Mouse (Mus musculus): ENCODE measurements at regions not wholly inside any gene's neighbourhood (a gene's known extent, or its start where the extent isn't known, plus 50 kb on each side); places are given as distances from the start of the nearest gene placed in this dataset.

DNA sequence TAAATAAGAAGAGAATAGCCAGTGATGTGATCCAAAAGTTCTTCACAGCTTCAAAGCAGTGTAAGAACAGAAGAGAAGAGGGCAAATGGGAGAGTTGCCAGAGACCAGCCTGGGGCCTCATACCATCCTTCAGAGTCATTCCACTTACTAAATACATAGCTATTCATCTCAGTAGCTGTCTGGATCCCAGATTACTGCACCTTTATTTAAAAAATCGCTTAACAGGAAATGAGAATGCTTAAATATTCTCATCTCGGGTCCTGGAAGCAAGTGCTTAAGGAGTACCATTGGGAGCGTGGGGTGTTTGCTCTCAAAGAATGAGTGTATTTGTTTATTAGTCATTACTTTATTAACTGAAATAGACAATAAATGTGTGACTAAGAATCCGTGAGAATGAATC is 102.3 kb downstream of the Areg start:
- Histone ChIP-seq H3K4me1 (replicated peaks; ENCODE audit: control insufficient read depth, insufficient read depth, low read length) (no peaks in the 10 kb centered on the region), H3K27ac (ENCODE audit: control insufficient read depth, insufficient read depth, low read length) (no peak overlapping the region), H3K36me3 (ENCODE audit: control insufficient read depth, insufficient read depth, low read length) (no peaks in the 10 kb centered on the region), H3K27me3 (ENCODE audit: control insufficient read depth, insufficient read depth, low read length) (no peaks in the 10 kb centered on the region), H3K4me3 (ENCODE audit: control insufficient read depth, insufficient read depth, low read length) (no peak overlapping the region)
- no peak for TF ChIP-seq CTCF (IDR thresholded peaks at IDR 0.05; ENCODE audit: borderline replicate concordance, control insufficient read depth, extremely low read depth, insufficient read depth, low read length, poor library complexity)
- no peak for TF ChIP-seq POLR2A (IDR thresholded peaks at IDR 0.05; ENCODE audit: control insufficient read depth, extremely low read depth, insufficient read depth, low read length, poor library complexity)
- DNase-seq: no peak
- WGBS: 80% methylated on average over 4 of the region's 4 CpGs

DNA sequence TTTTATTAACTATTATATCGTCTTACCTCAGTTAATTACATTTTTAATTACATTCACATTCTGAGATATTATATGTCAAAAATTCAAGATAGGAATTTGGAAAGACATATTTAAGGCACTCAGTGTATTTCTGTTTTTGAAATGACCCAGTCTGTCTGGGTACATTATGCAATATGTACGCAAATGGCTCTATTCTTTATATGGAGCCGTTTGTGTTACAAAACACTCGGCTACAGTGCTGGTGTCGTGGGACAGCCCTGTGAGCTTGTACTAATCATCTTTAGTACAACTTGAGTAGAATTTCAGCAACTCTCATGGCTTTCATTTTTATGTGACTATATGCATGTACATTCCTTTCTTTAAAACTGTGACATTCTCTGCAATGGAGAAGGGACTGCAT is 108.0 kb downstream of the Areg start:
- Histone ChIP-seq H3K36me3 (ENCODE audit: control insufficient read depth, insufficient read depth, low read length) (no peaks in the 10 kb centered on the region), H3K4me1 (replicated peaks; ENCODE audit: control insufficient read depth, insufficient read depth, low read length) (no peaks in the 10 kb centered on the region), H3K27me3 (ENCODE audit: control insufficient read depth, insufficient read depth, low read length) (no peaks in the 10 kb centered on the region), H3K27ac (ENCODE audit: control insufficient read depth, insufficient read depth, low read length) (no peak overlapping the region), H3K4me3 (ENCODE audit: control insufficient read depth, insufficient read depth, low read length) (no peak overlapping the region)
- WGBS: 95% methylated on average over 5 of the region's 5 CpGs
- no peak for DNase-seq
- TF ChIP-seq CTCF (IDR thresholded peaks at IDR 0.05; ENCODE audit: borderline replicate concordance, control insufficient read depth, extremely low read depth, insufficient read depth, low read length, poor library complexity) (no peak), POLR2A (IDR thresholded peaks at IDR 0.05; ENCODE audit: control insufficient read depth, extremely low read depth, insufficient read depth, low read length, poor library complexity) (no peak)

GRCm38 (mm10) chr5:91261895-91262294 is 122.5 kb downstream of the Areg start:
- TF ChIP-seq POLR2A (IDR thresholded peaks at IDR 0.05; ENCODE audit: control insufficient read depth, extremely low read depth, insufficient read depth, low read length, poor library complexity) (no peak), CTCF (IDR thresholded peaks at IDR 0.05; ENCODE audit: borderline replicate concordance, control insufficient read depth, extremely low read depth, insufficient read depth, low read length, poor library complexity) (no peak)
- no peaks in the 10 kb centered on the region for H3K4me1 ChIP-seq (replicated peaks; ENCODE audit: control insufficient read depth, insufficient read depth, low read length)
- H3K4me3 ChIP-seq (ENCODE audit: control insufficient read depth, insufficient read depth, low read length): no peak overlapping the region
- H3K36me3 ChIP-seq (ENCODE audit: control insufficient read depth, insufficient read depth, low read length): no peaks in the 10 kb centered on the region
- DNase-seq: no peak
- H3K27me3 ChIP-seq (ENCODE audit: control insufficient read depth, insufficient read depth, low read length): no peaks in the 10 kb centered on the region
- no peak overlapping the region for H3K27ac ChIP-seq (ENCODE audit: control insufficient read depth, insufficient read depth, low read length)

DNA sequence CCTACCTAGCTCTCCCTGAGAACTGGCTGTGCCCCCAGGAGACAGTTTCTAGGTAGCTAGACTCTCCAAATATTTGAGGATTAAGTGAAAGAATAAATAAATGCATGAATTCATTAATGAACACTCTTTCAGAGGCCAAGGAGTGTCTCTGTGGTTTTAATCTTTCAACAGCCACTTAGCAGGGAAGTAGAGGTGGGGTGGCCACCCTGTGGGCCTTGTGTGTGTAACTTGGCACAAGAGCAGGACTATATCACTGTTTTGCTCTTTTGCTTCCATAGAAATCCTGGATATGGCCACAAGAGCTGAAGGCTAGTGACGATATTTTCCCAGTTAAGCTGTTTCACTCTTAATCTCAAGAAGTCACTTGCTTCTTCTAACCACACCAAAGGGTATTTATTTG is 123.1 kb downstream of the Areg start:
- no peaks in the 10 kb centered on the region for H3K36me3 ChIP-seq (ENCODE audit: control insufficient read depth, insufficient read depth, low read length)
- 62% methylated on average over 1 of the region's 1 CpGs for WGBS

GRCm38 (mm10) chr5:91270747-91271146 is 131.3 kb downstream of the Areg start:
- Histone ChIP-seq H3K36me3 (ENCODE audit: control insufficient read depth, insufficient read depth, low read length) (no peaks in the 10 kb centered on the region), H3K4me3 (ENCODE audit: control insufficient read depth, insufficient read depth, low read length) (no peak overlapping the region), H3K27me3 (ENCODE audit: control insufficient read depth, insufficient read depth, low read length) (no peaks in the 10 kb centered on the region), H3K27ac (ENCODE audit: control insufficient read depth, insufficient read depth, low read length) (no peak overlapping the region), H3K4me1 (replicated peaks; ENCODE audit: control insufficient read depth, insufficient read depth, low read length) (no peaks in the 10 kb centered on the region)
- no peak for TF ChIP-seq POLR2A (IDR thresholded peaks at IDR 0.05; ENCODE audit: control insufficient read depth, extremely low read depth, insufficient read depth, low read length, poor library complexity)
- no peak for TF ChIP-seq CTCF (IDR thresholded peaks at IDR 0.05; ENCODE audit: borderline replicate concordance, control insufficient read depth, extremely low read depth, insufficient read depth, low read length, poor library complexity)
- DNase-seq: no peak
- 63% methylated on average over 1 of the region's 1 CpGs for WGBS

More for the DNA sequence above, 123.1 kb downstream of the Areg start:
- no peaks in the 10 kb centered on the region for H3K4me1 ChIP-seq (replicated peaks; ENCODE audit: control insufficient read depth, insufficient read depth, low read length)
- no peak overlapping the region for H3K4me3 ChIP-seq (ENCODE audit: control insufficient read depth, insufficient read depth, low read length)
- DNase-seq: no peak
- no peak overlapping the region for H3K27ac ChIP-seq (ENCODE audit: control insufficient read depth, insufficient read depth, low read length)
- no peak for TF ChIP-seq POLR2A (IDR thresholded peaks at IDR 0.05; ENCODE audit: control insufficient read depth, extremely low read depth, insufficient read depth, low read length, poor library complexity)
- no peak for TF ChIP-seq CTCF (IDR thresholded peaks at IDR 0.05; ENCODE audit: borderline replicate concordance, control insufficient read depth, extremely low read depth, insufficient read depth, low read length, poor library complexity)
- no peaks in the 10 kb centered on the region for H3K27me3 ChIP-seq (ENCODE audit: control insufficient read depth, insufficient read depth, low read length)

GRCm38 (mm10) chr5:91271416-91271815 is 131.4 kb downstream of the Btc start:
- Histone ChIP-seq H3K27me3 (ENCODE audit: control insufficient read depth, insufficient read depth, low read length) (no peaks in the 10 kb centered on the region), H3K36me3 (ENCODE audit: control insufficient read depth, insufficient read depth, low read length) (no peaks in the 10 kb centered on the region), H3K4me3 (ENCODE audit: control insufficient read depth, insufficient read depth, low read length) (no peak overlapping the region), H3K27ac (ENCODE audit: control insufficient read depth, insufficient read depth, low read length) (no peak overlapping the region), H3K4me1 (replicated peaks; ENCODE audit: control insufficient read depth, insufficient read depth, low read length) (no peaks in the 10 kb centered on the region)
- TF ChIP-seq CTCF (IDR thresholded peaks at IDR 0.05; ENCODE audit: borderline replicate concordance, control insufficient read depth, extremely low read depth, insufficient read depth, low read length, poor library complexity) (no peak), POLR2A (IDR thresholded peaks at IDR 0.05; ENCODE audit: control insufficient read depth, extremely low read depth, insufficient read depth, low read length, poor library complexity) (no peak)
- DNase-seq: no peak

DNA sequence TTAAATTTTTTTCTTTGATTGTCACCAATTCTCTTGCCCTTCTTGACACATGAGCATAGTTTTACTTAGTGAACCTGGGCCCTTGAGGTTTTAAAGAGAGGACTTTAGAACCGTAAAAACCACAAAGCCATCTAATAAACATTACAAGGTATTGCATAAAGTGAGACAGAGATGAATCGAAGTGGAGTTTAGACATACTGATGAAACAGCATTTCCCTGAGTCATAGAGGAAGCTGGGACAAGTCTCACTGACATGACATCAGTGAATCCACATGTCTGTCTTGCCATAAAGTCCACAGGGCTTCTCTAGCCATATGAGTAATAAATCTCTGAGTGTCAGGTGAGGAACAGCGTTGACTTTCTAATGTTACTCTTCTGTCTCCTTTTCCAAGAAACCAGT is 128.4 kb downstream of the Btc start:
- no peaks in the 10 kb centered on the region for H3K27me3 ChIP-seq (ENCODE audit: control insufficient read depth, insufficient read depth, low read length)
- no peak overlapping the region for H3K27ac ChIP-seq (ENCODE audit: control insufficient read depth, insufficient read depth, low read length)
- no peaks in the 10 kb centered on the region for H3K36me3 ChIP-seq (ENCODE audit: control insufficient read depth, insufficient read depth, low read length)
- H3K4me1 ChIP-seq (replicated peaks; ENCODE audit: control insufficient read depth, insufficient read depth, low read length): no peaks in the 10 kb centered on the region
- no peak for TF ChIP-seq CTCF (IDR thresholded peaks at IDR 0.05; ENCODE audit: borderline replicate concordance, control insufficient read depth, extremely low read depth, insufficient read depth, low read length, poor library complexity)
- no peak for TF ChIP-seq POLR2A (IDR thresholded peaks at IDR 0.05; ENCODE audit: control insufficient read depth, extremely low read depth, insufficient read depth, low read length, poor library complexity)
- WGBS: 20% methylated on average over 3 of the region's 3 CpGs
- no peak for DNase-seq
- no peak overlapping the region for H3K4me3 ChIP-seq (ENCODE audit: control insufficient read depth, insufficient read depth, low read length)

Measured in thymus, adult 2 months (tissue).